Mouse (Mus musculus) midbrain, embryonic 16.5 days (tissue): ENCODE measurements around the gene Naf1. TPM values are rescaled to one million over a fixed set of nuclear protein-coding genes. Genes with fewer than 3 reads are reported as not detected.

Experiments used
- ATAC-seq: fragments of 200-750 bp; cut with Nextera tagmentation; 2 replicates; pipeline ENCODE4 v1.8.0; 2017; ENCODE audit warnings: moderate TSS enrichment
- H3K27ac ChIP-seq: fragments of 300-500 bp; sonication (generic); 2 replicates; pipeline ENCODE4 v1.5.1; 2014; ENCODE audit warnings: mild to moderate bottlenecking, low read length, mixed read lengths
- H3K27me3 ChIP-seq: fragments of 300-500 bp; sonication (generic); 2 replicates; pipeline ENCODE4 v1.6.1; 2014; ENCODE audit warnings: low read depth, low read length, mixed read lengths; ENCODE audit not compliant: control insufficient read depth, insufficient read depth
- H3K36me3 ChIP-seq: fragments of 300-500 bp; sonication (generic); 2 replicates; pipeline ENCODE4 v1.6.1; 2014; ENCODE audit warnings: mild to moderate bottlenecking, low read length, moderate library complexity, mixed read lengths; ENCODE audit not compliant: control insufficient read depth, insufficient read depth
- H3K4me1 ChIP-seq: fragments of 300-500 bp; sonication (generic); 2 replicates; pipeline ENCODE4 v1.6.1; 2014; ENCODE audit warnings: mild to moderate bottlenecking, low read length, mixed read lengths; ENCODE audit not compliant: control insufficient read depth, insufficient read depth
- H3K4me2 ChIP-seq: fragments of 300-500 bp; sonication (generic); 2 replicates; pipeline ENCODE4 v1.6.1; 2014; ENCODE audit warnings: mild to moderate bottlenecking, low read length, mixed read lengths
- H3K4me3 ChIP-seq: fragments of 300-500 bp; sonication (generic); 2 replicates; pipeline ENCODE4 v1.5.1; 2014; ENCODE audit warnings: low read depth, mild to moderate bottlenecking, low read length, moderate library complexity, mixed read lengths
- H3K9ac ChIP-seq: fragments of 300-500 bp; sonication (generic); 2 replicates; pipeline ENCODE4 v1.6.1; 2014; ENCODE audit warnings: low read depth, low read length, mixed read lengths
- H3K9me3 ChIP-seq: fragments of 300-500 bp; sonication (generic); replicated peaks from 2 replicates; pipeline ENCODE4 v1.6.1; 2014; ENCODE audit warnings: mild to moderate bottlenecking, low read length, mixed read lengths; ENCODE audit not compliant: control insufficient read depth, poor library complexity, severe bottlenecking
- WGBS: fragments of 180-500 bp; shearing (Covaris S2); extraction: QIAGEN DNeasy Blood & Tissue Kit; methylation state at CpG from one replicate; pipeline ENCODE4 v1.1.7; 2014; 5-methylcytosine and 5-hydroxymethylcytosine counted together
- polyA plus RNA-seq: library from polyadenylated mRNA; unstranded; fragments of >200 nt; fragmentation: Nextera tagmentation; extraction: Ambion mirVana; gene quantifications from 2 replicates; pipeline ENCODE4 v1.2.1, GENCODE M21; 2015

The Naf1 gene
- polyA plus RNA-seq, 1 experiment from 2014 or later: 1.5 TPM

GRCm38 (mm10) chr8:66918471-66918870 lies 58.5 kb downstream of the Naf1 start:
- Histone ChIP-seq H3K4me2 (no peak overlapping the region), H3K9me3 (no peaks in the 10 kb centered on the region; the same call in 1 of the 2 replicates), H3K27ac (no peak overlapping the region), H3K4me1 (no peaks in the 10 kb centered on the region), H3K4me3 (no peak overlapping the region), H3K36me3 (no peaks in the 10 kb centered on the region), H3K9ac (no peak overlapping the region), H3K27me3 (no peaks in the 10 kb centered on the region)
- no peak for ATAC-seq
- WGBS: 65% methylated on average over 4 of the region's 4 CpGs

- Histone ChIP-seq H3K27ac (no peak overlapping the region), H3K4me3 (no peak overlapping the region), H3K27me3 (no peaks in the 10 kb centered on the region), H3K36me3 (no peaks in the 10 kb centered on the region), H3K4me1 (no peaks in the 10 kb centered on the region), H3K9ac (no peak overlapping the region), H3K9me3 (no peaks in the 10 kb centered on the region), H3K4me2 (no peak overlapping the region)
- WGBS: 93% methylated on average over 4 of the region's 4 CpGs
- ATAC-seq: no peak
Observed at GRCm38 (mm10) chr8:66933746-66934145, 73.7 kb downstream of the Naf1 start.

- Histone ChIP-seq H3K4me1 (no peaks in the 10 kb centered on the region), H3K27me3 (no peaks in the 10 kb centered on the region), H3K9ac (no peak overlapping the region), H3K4me3 (no peak overlapping the region), H3K36me3 (no peaks in the 10 kb centered on the region), H3K4me2 (no peak overlapping the region), H3K27ac (no peak overlapping the region), H3K9me3 (no peaks in the 10 kb centered on the region)
- 69% methylated on average over 3 of the region's 3 CpGs for WGBS
- ATAC-seq: no peak; the same call in 1 of the 2 replicates
Observed at GRCm38 (mm10) chr8:66936236-66936635, 76.2 kb downstream of the Naf1 start.

Other genes with a start within 250 kb of the Naf1 start
- 1.4 and 2.1 TPM in 2 replicates for gene Npy5r, start 172.1 kb upstream of the Naf1 start, polyA plus RNA-seq
- gene Npy1r, start 163.0 kb upstream of the Naf1 start, polyA plus RNA-seq: 4.4 and 6.6 TPM in 2 replicates